Mouse (Mus musculus) heart, postnatal 0 days (tissue): ENCODE measurements around the gene Cdh22. TPM values are rescaled to one million over a fixed set of nuclear protein-coding genes. Genes with fewer than 3 reads are reported as not detected.

Source experiments
- ATAC-seq: fragments of 200-750 bp; cut with Nextera tagmentation; 2 replicates; pipeline ENCODE4 v1.8.0; 2017; ENCODE audit warnings: low read depth, moderate number of reproducible peaks, moderate library complexity; ENCODE audit not compliant: insufficient read depth
- DNase-seq: peaks from one replicate; pipeline ENCODE4 v3.0.0-alpha.2; 2016; ENCODE audit warnings: low spot score
- H3K27ac ChIP-seq: fragments of 300-500 bp; sonication (generic); 2 replicates; pipeline ENCODE4 v1.5.1; 2014; ENCODE audit warnings: low read depth, mild to moderate bottlenecking
- H3K27me3 ChIP-seq: fragments of 300-500 bp; sonication (generic); 2 replicates; pipeline ENCODE4 v1.6.1; 2014; ENCODE audit warnings: low read length, mixed read lengths; ENCODE audit not compliant: control insufficient read depth, insufficient read depth
- H3K36me3 ChIP-seq: fragments of 300-500 bp; sonication (generic); replicated peaks from 2 replicates; pipeline ENCODE4 v1.6.1; 2014; ENCODE audit warnings: low read length, mixed read lengths; ENCODE audit not compliant: control insufficient read depth, insufficient read depth
- H3K4me1 ChIP-seq: fragments of 300-500 bp; sonication (generic); 2 replicates; pipeline ENCODE4 v1.6.1; 2014; ENCODE audit warnings: antibody characterized with exemption; ENCODE audit not compliant: control insufficient read depth, insufficient read depth
- H3K4me2 ChIP-seq: fragments of 300-500 bp; sonication (generic); 2 replicates; pipeline ENCODE4 v1.6.1; 2014; ENCODE audit warnings: low read depth, mild to moderate bottlenecking, low read length, moderate library complexity
- H3K4me3 ChIP-seq: fragments of 300-500 bp; sonication (generic); 2 replicates; pipeline ENCODE4 v1.5.1; 2014; ENCODE audit warnings: low read depth, low read length
- H3K9ac ChIP-seq: fragments of 300-500 bp; sonication (generic); replicated peaks from 2 replicates; pipeline ENCODE4 v1.6.1; 2014; ENCODE audit warnings: low read depth, low read length, mixed read lengths
- H3K9me3 ChIP-seq: fragments of 300-500 bp; sonication (generic); replicated peaks from 2 replicates; pipeline ENCODE4 v1.6.1; 2016; ENCODE audit warnings: low read length; ENCODE audit not compliant: control insufficient read depth
- CTCF ChIP-seq: IDR thresholded peaks from 2 replicates; pipeline ENCODE4 v1.5.1; 2016; ENCODE audit warnings: antibody characterized with exemption, control low read depth, low read depth
- EP300 ChIP-seq: IDR thresholded peaks from 2 replicates; pipeline ENCODE4 v1.6.1; 2016; ENCODE audit warnings: antibody characterized with exemption, low read depth
- WGBS: fragments of 180-500 bp; shearing (Covaris S2); extraction: QIAGEN DNeasy Blood & Tissue Kit; methylation state at CpG from one replicate; pipeline ENCODE4 v1.1.7; 2014; 5-methylcytosine and 5-hydroxymethylcytosine counted together
- polyA plus RNA-seq: library from polyadenylated mRNA; unstranded; fragments of >200 nt; fragmentation: Nextera tagmentation; extraction: Ambion mirVana; gene quantifications from 2 replicates; pipeline ENCODE4 v1.2.1, GENCODE M21; 2015
- total RNA-seq: library from RNA; depleted of rRNA; stranded (reverse); fragments of >200 nt; gene quantifications from 2 replicates; pipeline ENCODE4 v1.2.3, GENCODE M21; 2014; ENCODE audit warnings: low replicate concordance

Cdh22 gene
- total and polyA plus RNA-seq, 2 experiments from 2014 or later = 0.04 to 0.05 TPM

DNA sequence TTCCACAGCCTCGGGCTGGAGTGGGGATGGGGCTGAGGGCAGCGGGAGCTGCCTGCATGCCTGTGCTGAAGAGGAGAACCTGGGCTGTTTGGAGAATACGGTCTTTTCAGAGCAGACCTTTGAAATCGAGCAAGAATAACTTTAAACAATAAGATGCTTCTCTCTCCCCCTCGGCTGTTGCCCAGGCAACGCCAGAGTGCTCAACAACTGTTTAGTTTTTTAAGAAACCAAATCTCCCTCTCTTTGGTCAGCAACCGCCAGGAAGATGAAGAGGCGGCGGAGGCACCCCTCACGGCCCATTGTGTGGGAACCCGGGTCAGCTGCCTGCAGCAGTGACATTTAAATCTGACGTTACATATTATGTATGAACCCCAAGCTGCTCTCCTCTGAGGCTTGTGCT, 32.1 kb upstream of the Cdh22 start:
- Histone ChIP-seq H3K9me3 (no peaks in the 10 kb centered on the region), H3K4me1 (no peaks in the 10 kb centered on the region), H3K4me2 (no peak overlapping the region), H3K27me3 (peaks cover 36% of the 10 kb centered on the region), H3K27ac (no peak overlapping the region), H3K9ac (no peak overlapping the region), H3K4me3 (no peak overlapping the region), H3K36me3 (no peaks in the 10 kb centered on the region)
- TF ChIP-seq CTCF (no peak), EP300 (no peak)
- ATAC-seq = no peak
- 34% methylated on average over 12 of the region's 12 CpGs for WGBS
- no peak for DNase-seq

DNA sequence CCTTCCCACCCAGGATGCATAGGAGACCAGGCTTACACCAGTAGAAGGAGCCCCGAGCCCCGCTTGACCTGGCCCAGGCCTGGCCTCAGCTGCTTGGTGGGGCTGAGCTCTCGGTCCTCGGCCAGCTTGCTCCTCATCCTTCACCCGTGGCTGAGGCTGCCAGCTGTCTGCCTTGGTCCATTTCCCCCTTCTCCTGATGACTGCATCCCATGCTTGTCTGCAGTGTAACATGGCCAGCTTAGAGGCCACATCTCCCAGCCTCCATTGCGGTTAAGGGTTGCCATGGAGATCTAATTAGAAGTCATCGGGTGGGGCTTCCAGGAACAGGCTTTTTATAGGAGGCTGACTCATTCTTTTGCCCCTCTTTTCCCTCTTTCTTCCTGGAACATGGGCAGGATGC, 29.2 kb upstream of the Cdh22 start:
- 63% methylated on average over 7 of the region's 7 CpGs for WGBS
- no peaks in the 10 kb centered on the region for H3K36me3 ChIP-seq
- H3K4me1 ChIP-seq = no peaks in the 10 kb centered on the region
- no peak overlapping the region for H3K27ac ChIP-seq
- no peaks in the 10 kb centered on the region for H3K9me3 ChIP-seq
- no peak overlapping the region for H3K4me2 ChIP-seq
- peaks cover 49% of the 10 kb centered on the region for H3K27me3 ChIP-seq
- no peak for ATAC-seq
- H3K9ac ChIP-seq = no peak overlapping the region
- H3K4me3 ChIP-seq = no peak overlapping the region
- no peak for TF ChIP-seq CTCF
- no peak for TF ChIP-seq EP300
- no peak for DNase-seq

DNA sequence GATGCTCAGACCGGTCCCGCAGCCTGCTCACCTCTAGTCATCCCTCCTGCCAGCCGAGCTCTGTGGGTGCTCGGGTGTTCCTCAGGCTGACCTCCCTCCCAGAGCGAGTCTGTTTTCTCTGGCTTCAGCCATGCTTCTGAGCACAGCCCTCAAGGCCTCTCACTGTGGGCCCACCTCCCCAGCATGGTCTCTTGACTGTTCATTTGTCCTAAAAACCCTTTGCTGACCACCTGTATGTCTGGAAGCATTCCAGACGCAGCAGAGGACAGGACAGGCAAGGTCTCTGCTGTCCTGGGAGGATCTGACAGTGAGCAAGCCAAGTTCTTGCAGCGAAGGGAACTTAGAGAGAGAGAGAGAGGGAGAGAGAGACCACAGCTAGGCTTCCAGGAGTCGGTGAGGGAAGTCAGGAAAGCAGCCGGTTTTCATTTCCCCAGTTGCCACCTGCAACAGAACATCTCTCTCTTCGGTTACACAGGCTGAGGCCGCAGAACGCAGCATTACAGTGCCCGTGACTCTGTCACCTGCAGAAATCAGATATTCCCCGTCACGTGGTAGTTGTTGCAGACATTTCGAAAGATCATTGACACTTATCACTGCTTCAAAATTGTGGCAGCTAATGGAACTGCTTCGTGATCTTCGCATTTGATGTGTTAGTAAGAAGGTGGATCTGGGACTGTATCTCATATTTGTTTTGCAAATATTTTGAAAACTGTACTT, 27.8 kb upstream of the Cdh22 start:
- 48% methylated on average over 18 of the region's 18 CpGs for WGBS
- no peak for ATAC-seq
- Histone ChIP-seq H3K4me3 (no peak overlapping the region), H3K4me1 (no peaks in the 10 kb centered on the region), H3K36me3 (no peaks in the 10 kb centered on the region), H3K27ac (no peak overlapping the region), H3K27me3 (peaks cover 44% of the 10 kb centered on the region), H3K9me3 (no peaks in the 10 kb centered on the region), H3K4me2 (no peak overlapping the region), H3K9ac (no peak overlapping the region)
- TF ChIP-seq CTCF (no peak), EP300 (no peak)
- DNase-seq = no peak

DNA sequence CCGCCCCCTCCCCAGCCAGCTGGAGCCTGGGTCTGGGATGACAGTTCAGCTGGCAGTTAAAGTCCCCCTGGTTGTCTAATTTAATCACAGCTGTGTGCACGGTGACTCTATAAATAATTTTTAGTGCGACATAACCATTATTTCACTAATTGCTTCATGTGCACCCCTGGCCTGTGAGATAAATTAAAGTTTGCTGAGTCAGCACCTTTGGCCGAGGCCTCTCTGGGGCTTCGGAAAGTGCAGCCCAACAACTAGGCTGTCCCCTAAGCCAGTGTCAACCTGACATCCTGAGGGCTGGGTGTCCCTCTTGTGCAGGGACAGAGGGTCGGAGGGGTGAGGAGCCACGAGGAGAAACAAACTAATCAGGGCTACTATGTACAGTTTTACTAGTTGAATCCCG, 25.2 kb upstream of the Cdh22 start:
- no peak for DNase-seq
- Histone ChIP-seq H3K9me3 (no peaks in the 10 kb centered on the region), H3K4me3 (no peak overlapping the region), H3K4me2 (no peak overlapping the region), H3K27ac (no peak overlapping the region), H3K36me3 (no peaks in the 10 kb centered on the region), H3K27me3 (peaks cover 55% of the 10 kb centered on the region), H3K9ac (no peak overlapping the region), H3K4me1 (no peaks in the 10 kb centered on the region)
- WGBS = 73% methylated on average over 8 of the region's 8 CpGs
- no peak for TF ChIP-seq EP300
- no peak for ATAC-seq

DNA sequence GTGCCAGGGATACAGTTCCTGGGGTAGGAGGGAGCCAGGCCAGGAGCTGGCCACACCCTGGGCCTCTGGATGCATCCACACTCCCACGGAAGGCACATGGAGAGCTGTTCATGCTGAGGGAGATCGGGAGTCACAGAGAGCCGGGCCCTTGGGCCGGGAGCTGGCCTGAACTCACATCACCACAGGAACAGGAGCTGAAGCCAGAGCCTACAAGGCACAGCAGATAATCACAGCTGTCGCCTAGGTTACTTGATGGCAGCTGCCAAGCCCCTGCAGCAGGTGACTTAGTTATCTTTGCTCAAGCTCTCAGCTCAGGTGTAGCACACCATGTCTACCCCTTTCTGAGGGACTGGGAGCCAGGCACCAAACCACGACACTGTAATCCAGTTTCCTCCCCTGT, 23.7 kb upstream of the Cdh22 start:
- Histone ChIP-seq H3K36me3 (no peaks in the 10 kb centered on the region), H3K9ac (no peak overlapping the region), H3K4me3 (no peak overlapping the region), H3K4me1 (no peaks in the 10 kb centered on the region), H3K4me2 (no peak overlapping the region), H3K27ac (no peak overlapping the region), H3K27me3 (peaks cover 64% of the 10 kb centered on the region), H3K9me3 (no peaks in the 10 kb centered on the region)
- no peak for ATAC-seq
- no peak for DNase-seq
- WGBS = 68% methylated on average over 6 of the region's 6 CpGs
- no peak for TF ChIP-seq EP300
- TF ChIP-seq CTCF = no peak
